Mouse (Mus musculus): Measurements from ENCODE around the gene Sgms2. TPM values are rescaled to one million over a fixed set of nuclear protein-coding genes. Genes with fewer than 3 reads are reported as not detected.

The Sgms2 gene
- polyA plus RNA-seq (2016; fragmentation: Nextera tagmentation; extraction: Ambion mirVana): 1.9 and 3.6 TPM in 2 replicates

GRCm38 (mm10) chr3:131491361-131491925 is at the start of gene Sgms2:
Sgms2 (minus strand) TSS chr3:131491411.
- Histone ChIP-seq H3K9ac (peak within 1 kb of the TSS; percentile 76), H3K4me1 (peaks cover 5% of the 10 kb centered on the region), H3K4me2 (replicated peaks) (peak within 1 kb of the TSS; percentile 99), H3K27ac (no peak within 1 kb of the TSS), H3K4me3 (peak within 1 kb of the TSS; percentile 75), H3K9me3 (replicated peaks) (no peaks in the 10 kb centered on the region), H3K36me3 (no peaks in the 10 kb centered on the region), H3K27me3 (peaks cover 74% of the 10 kb centered on the region)
- ATAC-seq (ENCODE audit: low FRiP score): no peak
- 93% methylated on average over 2 of the region's 2 CpGs for WGBS

GRCm38 (mm10) chr3:131525229-131525628 is 34.0 kb upstream of the Sgms2 start:
- Histone ChIP-seq H3K4me2 (replicated peaks) (no peak overlapping the region), H3K36me3 (no peaks in the 10 kb centered on the region), H3K9me3 (replicated peaks) (no peaks in the 10 kb centered on the region), H3K4me1 (no peaks in the 10 kb centered on the region), H3K27ac (no peak overlapping the region), H3K9ac (no peak overlapping the region), H3K27me3 (no peaks in the 10 kb centered on the region), H3K4me3 (no peak overlapping the region)
- ATAC-seq (ENCODE audit: low FRiP score): no peak
- WGBS: 89% methylated on average over 3 of the region's 3 CpGs

GRCm38 (mm10) chr3:131524779-131525178 is 33.6 kb upstream of the Sgms2 start:
- ATAC-seq (ENCODE audit: low FRiP score): no peak
- Histone ChIP-seq H3K9ac (no peak overlapping the region), H3K4me2 (replicated peaks) (no peak overlapping the region), H3K4me3 (no peak overlapping the region), H3K36me3 (no peaks in the 10 kb centered on the region), H3K4me1 (no peaks in the 10 kb centered on the region), H3K9me3 (replicated peaks) (no peaks in the 10 kb centered on the region), H3K27me3 (no peaks in the 10 kb centered on the region), H3K27ac (no peak overlapping the region)
- WGBS: 19% methylated on average over 11 of the region's 11 CpGs

- no peaks in the 10 kb centered on the region for H3K9me3 ChIP-seq (replicated peaks)
- H3K27me3 ChIP-seq: no peaks in the 10 kb centered on the region
- H3K36me3 ChIP-seq: no peaks in the 10 kb centered on the region
- H3K4me1 ChIP-seq: no peaks in the 10 kb centered on the region
- no peak overlapping the region for H3K4me2 ChIP-seq (replicated peaks)
- ATAC-seq (ENCODE audit: low FRiP score): no peak
- 75% methylated on average over 5 of the region's 5 CpGs for WGBS
- no peak overlapping the region for H3K27ac ChIP-seq
- no peak overlapping the region for H3K4me3 ChIP-seq
- H3K9ac ChIP-seq: no peak overlapping the region
Observed at GRCm38 (mm10) chr3:131524210-131524609, 33.0 kb upstream of the Sgms2 start.

GRCm38 (mm10) chr3:131523749-131524148 is 32.5 kb upstream of the Sgms2 start:
- H3K4me2 ChIP-seq (replicated peaks): no peak overlapping the region
- H3K27ac ChIP-seq: no peak overlapping the region
- H3K27me3 ChIP-seq: no peaks in the 10 kb centered on the region
- H3K9me3 ChIP-seq (replicated peaks): no peaks in the 10 kb centered on the region
- H3K4me1 ChIP-seq: no peaks in the 10 kb centered on the region
- 85% methylated on average over 9 of the region's 9 CpGs for WGBS
- H3K36me3 ChIP-seq: no peaks in the 10 kb centered on the region
- ATAC-seq (ENCODE audit: low FRiP score): no peak
- no peak overlapping the region for H3K9ac ChIP-seq
- no peak overlapping the region for H3K4me3 ChIP-seq

- H3K9ac ChIP-seq: no peak overlapping the region
- no peak overlapping the region for H3K4me2 ChIP-seq (replicated peaks)
- H3K4me1 ChIP-seq: no peaks in the 10 kb centered on the region
- H3K9me3 ChIP-seq (replicated peaks): no peaks in the 10 kb centered on the region
- H3K27ac ChIP-seq: no peak overlapping the region
- H3K27me3 ChIP-seq: no peaks in the 10 kb centered on the region
- 86% methylated on average over 7 of the region's 7 CpGs for WGBS
- H3K4me3 ChIP-seq: no peak overlapping the region
- no peaks in the 10 kb centered on the region for H3K36me3 ChIP-seq
- ATAC-seq (ENCODE audit: low FRiP score): no peak
Observed at GRCm38 (mm10) chr3:131522243-131522642, 31.0 kb upstream of the Sgms2 start.

GRCm38 (mm10) chr3:131521206-131521605 is 30.0 kb upstream of the Sgms2 start:
- Histone ChIP-seq H3K4me1 (no peaks in the 10 kb centered on the region), H3K27ac (no peak overlapping the region), H3K4me2 (replicated peaks) (no peak overlapping the region), H3K27me3 (no peaks in the 10 kb centered on the region), H3K9ac (no peak overlapping the region), H3K9me3 (replicated peaks) (no peaks in the 10 kb centered on the region), H3K36me3 (no peaks in the 10 kb centered on the region), H3K4me3 (no peak overlapping the region)
- 60% methylated on average over 4 of the region's 4 CpGs for WGBS
- no peak for ATAC-seq (ENCODE audit: low FRiP score)

- no peaks in the 10 kb centered on the region for H3K27me3 ChIP-seq
- no peak overlapping the region for H3K4me2 ChIP-seq (replicated peaks)
- H3K9ac ChIP-seq: no peak overlapping the region
- no peaks in the 10 kb centered on the region for H3K9me3 ChIP-seq (replicated peaks)
- H3K27ac ChIP-seq: no peak overlapping the region
- no peak for ATAC-seq (ENCODE audit: low FRiP score)
- no peaks in the 10 kb centered on the region for H3K36me3 ChIP-seq
- 86% methylated on average over 6 of the region's 6 CpGs for WGBS
- H3K4me3 ChIP-seq: no peak overlapping the region
- H3K4me1 ChIP-seq: no peaks in the 10 kb centered on the region
Observed at GRCm38 (mm10) chr3:131517756-131518155, 26.5 kb upstream of the Sgms2 start.

- no peak for ATAC-seq (ENCODE audit: low FRiP score)
- Histone ChIP-seq H3K4me2 (replicated peaks) (no peak overlapping the region), H3K27ac (no peak overlapping the region), H3K9me3 (replicated peaks) (no peaks in the 10 kb centered on the region), H3K36me3 (no peaks in the 10 kb centered on the region), H3K4me1 (no peaks in the 10 kb centered on the region), H3K9ac (no peak overlapping the region), H3K4me3 (no peak overlapping the region), H3K27me3 (no peaks in the 10 kb centered on the region)
- WGBS: 82% methylated on average over 7 of the region's 7 CpGs
Observed at GRCm38 (mm10) chr3:131516332-131516999, 25.3 kb upstream of the Sgms2 start.

GRCm38 (mm10) chr3:131511616-131512015 is 20.4 kb upstream of the Sgms2 start:
- Histone ChIP-seq H3K4me3 (no peak overlapping the region), H3K4me1 (no peaks in the 10 kb centered on the region), H3K9ac (no peak overlapping the region), H3K4me2 (replicated peaks) (no peak overlapping the region), H3K9me3 (replicated peaks) (no peaks in the 10 kb centered on the region), H3K36me3 (no peaks in the 10 kb centered on the region), H3K27ac (no peak overlapping the region), H3K27me3 (no peaks in the 10 kb centered on the region)
- WGBS: 63% methylated on average over 8 of the region's 8 CpGs
- no peak for ATAC-seq (ENCODE audit: low FRiP score)

- Histone ChIP-seq H3K9me3 (replicated peaks) (no peaks in the 10 kb centered on the region), H3K4me2 (replicated peaks) (no peak overlapping the region), H3K9ac (no peak overlapping the region), H3K36me3 (no peaks in the 10 kb centered on the region), H3K4me1 (no peaks in the 10 kb centered on the region), H3K27me3 (peaks cover 18% of the 10 kb centered on the region), H3K27ac (no peak overlapping the region), H3K4me3 (no peak overlapping the region)
- ATAC-seq (ENCODE audit: low FRiP score): no peak
- WGBS: 72% methylated on average over 2 of the region's 2 CpGs
Observed at GRCm38 (mm10) chr3:131508024-131508423, 16.8 kb upstream of the Sgms2 start.

GRCm38 (mm10) chr3:131504595-131505223 is 13.5 kb upstream of the Sgms2 start:
- Histone ChIP-seq H3K4me1 (0 out of 2 replicates have a peak, but pooled peaks cover 3% of the 10 kb centered on the region), H3K9ac (no peak overlapping the region), H3K27ac (no peak overlapping the region), H3K4me3 (no peak overlapping the region), H3K9me3 (replicated peaks) (no peaks in the 10 kb centered on the region), H3K27me3 (peaks cover 34% of the 10 kb centered on the region), H3K4me2 (replicated peaks) (no peak overlapping the region), H3K36me3 (no peaks in the 10 kb centered on the region)
- 87% methylated on average over 14 of the region's 14 CpGs for WGBS
- ATAC-seq (ENCODE audit: low FRiP score): no peak

Data from hindbrain, embryonic 12.5 days (tissue).